Mouse (Mus musculus): Measurements from ENCODE around the gene Ttc30a1.

Gene Ttc30a1

GRCm38 (mm10) chr2:75929786-75930444 is 51.9 kb downstream of the Ttc30a1 start:
- no peak for DNase-seq

DNA sequence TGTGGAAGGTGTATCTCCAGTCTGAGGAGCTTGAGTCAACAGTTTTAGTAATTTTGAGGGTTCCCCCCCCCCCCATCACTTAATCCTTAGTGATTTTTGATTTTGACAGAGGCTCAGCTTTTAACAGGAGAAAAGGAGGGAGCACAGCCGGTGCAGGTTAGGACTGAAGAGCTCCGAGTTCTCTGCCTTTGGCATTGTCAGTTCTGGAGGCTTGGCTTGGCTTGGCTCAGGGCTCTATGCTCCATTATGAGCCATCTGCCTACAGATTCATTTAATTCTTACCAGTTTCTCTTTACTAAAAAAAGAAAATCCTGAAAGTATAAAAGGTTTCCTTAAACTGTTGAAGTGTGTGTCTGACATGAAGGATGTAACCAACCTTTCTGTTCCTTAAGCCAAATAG is 52.6 kb downstream of the Ttc30a1 start:
- no peak for DNase-seq

Data from kidney, adult 8-10 months (tissue).